9 mouse cellular contexts compared by ENCODE assay signal in genomic region chr11:105364386-105365065, GRCm38 (mm10).
DNase-seq lines count a peak whose midpoint lies in the region; ATAC-seq lines count a peak whose summit lies in the region.
"Had no signal": no experiment of that assay in that cellular context is flagged by ENCODE, and none has a peak within 500 bp of the region (broad histone marks: within the 10 kb centered on the region; RNA-seq: fewer than 3 reads in every experiment).

No protein-coding gene starts in this region.

- peak; percentile 8 to 22 for DNase-seq in B cell, adult 2 months
- DNase-seq in T-cell, adult 2 months (ENCODE audit: low spot score), result peak; percentile 50
- DNase-seq in intestine, embryonic 14.5 days (ENCODE audit: low spot score), result no peak
- DNase-seq in left cerebral cortex, postnatal 36 days (ENCODE audit: low spot score in 2 of 2), result peak; percentile 34 to 48
- DNase-seq in naive thymus-derived CD4-positive, alpha-beta T cell, adult 2 months (ENCODE audit: low read depth), result peak; percentile 40
- no peak for DNase-seq in urinary bladder, postnatal 25 days (ENCODE audit: low spot score)
- no peak for DNase-seq in cerebellum, postnatal 36 days

- no peak overlapping the region for H3K9ac ChIP-seq in intestine, embryonic 14.5 days (ENCODE audit: low read length)
- H3K9ac ChIP-seq: limb, embryonic 15.5 days had no signal

- intact Hi-C loops in left cerebral cortex, postnatal 36 days (cut with DNase I), result no loop called here

- 19% methylated on average over 12 of the region's 12 CpGs for whole genome bisulfite sequencing in intestine, embryonic 14.5 days

- no peaks in the 10 kb centered on the region for H3K27me3 ChIP-seq in intestine, embryonic 14.5 days (replicated peaks; ENCODE audit: control insufficient read depth, insufficient read depth, low read length)
- H3K27me3 ChIP-seq: limb, embryonic 15.5 days had no signal

- H3K36me3 ChIP-seq in intestine, embryonic 14.5 days (ENCODE audit: control insufficient read depth, insufficient read depth, low read length), result no peaks in the 10 kb centered on the region
- H3K36me3 ChIP-seq: limb, embryonic 15.5 days had no signal

- 0 out of 2 replicates have a peak, but pooled peaks have one; percentile 7 for ATAC-seq in granulocyte monocyte progenitor cell, adult 5-6 weeks (replicated peaks; ENCODE audit: poor library complexity, severe bottlenecking)
- no peak for ATAC-seq in intestine, embryonic 14.5 days (replicated peaks; ENCODE audit: low FRiP score, low TSS enrichment, low read depth)

- H3K4me3 ChIP-seq in intestine, embryonic 14.5 days (ENCODE audit: low read depth, low read length), result no peak overlapping the region

- H3K4me1 ChIP-seq in intestine, embryonic 14.5 days (replicated peaks; ENCODE audit: control insufficient read depth, insufficient read depth, low read length), result peaks cover 24% of the 10 kb centered on the region

- no peaks in the 10 kb centered on the region for H3K9me3 ChIP-seq in intestine, embryonic 14.5 days (ENCODE audit: control insufficient read depth, low read length)
- H3K9me3 ChIP-seq: limb, embryonic 15.5 days had no signal

- H3K27ac ChIP-seq in intestine, embryonic 14.5 days (ENCODE audit: low read depth), result peak overlapping the region; percentile 29
- H3K27ac ChIP-seq: limb, embryonic 15.5 days had no signal

- peak overlapping the region; percentile 92 for H3K4me2 ChIP-seq in intestine, embryonic 14.5 days (ENCODE audit: low read length)

Comparison
In these comparisons a context has a peak if more than half of its experiments do, and no peak if none do; other contexts are left out.
1. DNase-seq: peak in B cell, adult 2 months (2 of 2), T-cell, adult 2 months (single experiment), left cerebral cortex, postnatal 36 days (2 of 2) and naive thymus-derived CD4-positive, alpha-beta T cell, adult 2 months (single experiment); none in intestine, embryonic 14.5 days (single experiment), urinary bladder, postnatal 25 days (single experiment) and cerebellum, postnatal 36 days (0 of 2).